Mouse (Mus musculus): ENCODE results near the gene Zfp128. TPM values are rescaled to one million over a fixed set of nuclear protein-coding genes. Genes with fewer than 3 reads are reported as not detected.
"Not testable (repeated sequence)": the region's sequence is repeated elsewhere in the genome, so short reads cannot be mapped to it uniquely, and the experiment has no call there.

Gene Zfp128
- polyA plus RNA-seq, 1 experiment from 2014 or later, result 3.3 TPM

DNA sequence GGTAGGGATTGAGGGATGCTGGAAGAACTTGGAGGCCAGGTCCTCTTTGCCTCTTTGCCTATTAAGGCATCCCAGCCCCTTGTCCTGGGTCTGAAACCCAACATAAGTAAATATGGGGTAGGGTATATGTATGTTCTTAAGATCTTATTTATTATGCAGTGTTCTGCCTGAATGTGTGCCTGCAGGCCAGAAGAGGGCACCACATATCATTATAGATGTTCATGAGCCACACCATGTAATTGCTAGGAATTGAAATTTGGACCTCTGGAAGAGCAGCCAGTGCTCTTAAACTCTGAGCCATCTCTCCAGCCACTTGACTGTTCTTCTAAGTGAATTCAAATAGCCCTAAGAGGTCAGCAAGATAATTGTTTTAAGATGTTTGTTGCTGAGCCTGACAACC is 32.6 kb downstream of the Zfp128 start:
- no peaks in the 10 kb centered on the region for H3K27me3 ChIP-seq (ENCODE audit: control insufficient read depth, insufficient read depth, low read length)
- H3K27ac ChIP-seq (ENCODE audit: low read length), result no peak overlapping the region
- ATAC-seq (ENCODE audit: insufficient read depth, low FRiP score), result no peak
- no peak overlapping the region for H3K4me2 ChIP-seq (ENCODE audit: low read depth, low read length)
- H3K9ac ChIP-seq (ENCODE audit: low read length), result no peak overlapping the region
- H3K4me3 ChIP-seq (replicated peaks; ENCODE audit: low read length), result no peak overlapping the region
- no peaks in the 10 kb centered on the region for H3K4me1 ChIP-seq (ENCODE audit: control insufficient read depth, insufficient read depth, low read length)
- H3K36me3 ChIP-seq (ENCODE audit: control insufficient read depth, insufficient read depth, low read length), result peaks cover 2% of the 10 kb centered on the region; the same call in 1 of the 2 replicates
- no peaks in the 10 kb centered on the region for H3K9me3 ChIP-seq (replicated peaks; ENCODE audit: control insufficient read depth, low read length)

DNA sequence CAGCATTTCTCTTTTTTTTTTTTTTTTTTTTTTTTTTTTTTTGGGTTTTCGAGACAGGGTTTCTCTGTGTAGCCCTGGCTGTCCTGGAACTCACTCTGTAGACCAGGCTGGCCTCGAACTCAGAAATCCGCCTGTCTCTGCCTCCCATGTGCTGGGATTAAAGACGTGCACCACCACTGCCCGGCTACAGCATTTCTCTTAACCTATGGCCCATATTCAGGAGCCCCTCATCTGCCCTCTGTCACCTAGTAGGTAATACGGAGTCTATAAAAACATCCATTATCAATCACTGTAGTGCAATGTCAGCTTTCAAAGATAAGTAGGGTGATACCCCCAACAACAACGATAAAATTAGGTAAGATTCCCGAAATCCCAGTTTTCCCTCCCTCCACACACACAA is 39.5 kb downstream of the Zfp128 start:
- not testable (repeated sequence) for H3K9me3 ChIP-seq (replicated peaks; ENCODE audit: control insufficient read depth, low read length); H3K27me3 ChIP-seq (ENCODE audit: control insufficient read depth, insufficient read depth, low read length); H3K9ac ChIP-seq (ENCODE audit: low read length); H3K4me3 ChIP-seq (replicated peaks; ENCODE audit: low read length); H3K27ac ChIP-seq (ENCODE audit: low read length); H3K4me2 ChIP-seq (ENCODE audit: low read depth, low read length); ATAC-seq (ENCODE audit: insufficient read depth, low FRiP score)
- WGBS, result 75% methylated on average over 7 of the region's 8 CpGs
- H3K36me3 ChIP-seq (ENCODE audit: control insufficient read depth, insufficient read depth, low read length), result peaks cover 24% of the 10 kb centered on the region
- peaks cover 12% of the 10 kb centered on the region for H3K4me1 ChIP-seq (ENCODE audit: control insufficient read depth, insufficient read depth, low read length)

- Histone ChIP-seq H3K27me3 (ENCODE audit: control insufficient read depth, insufficient read depth, low read length) (no peaks in the 10 kb centered on the region), H3K36me3 (ENCODE audit: control insufficient read depth, insufficient read depth, low read length) (peaks cover 32% of the 10 kb centered on the region), H3K4me3 (replicated peaks; ENCODE audit: low read length) (peak overlapping the region; percentile 89), H3K9ac (ENCODE audit: low read length) (peak overlapping the region; percentile 93), H3K9me3 (replicated peaks; ENCODE audit: control insufficient read depth, low read length) (no peaks in the 10 kb centered on the region), H3K4me1 (ENCODE audit: control insufficient read depth, insufficient read depth, low read length) (peaks cover 12% of the 10 kb centered on the region), H3K27ac (ENCODE audit: low read length) (peak overlapping the region; percentile 97), H3K4me2 (ENCODE audit: low read depth, low read length) (peak overlapping the region; percentile 93)
- WGBS, result 0% methylated on average over 3 of the region's 3 CpGs
- ATAC-seq (ENCODE audit: insufficient read depth, low FRiP score), result 0 out of 2 replicates have a peak, but pooled peaks have one; percentile 0
Measured at GRCm38 (mm10) chr7:12921318-12921704, 40.3 kb downstream of the Zfp128 start.

GRCm38 (mm10) chr7:12921705-12922465 is 40.9 kb downstream of the Zfp128 start, which contains the start of gene Rps5:
Gene Rps5, plus strand, starts transcription at chr7:12922290.
- Histone ChIP-seq H3K27me3 (ENCODE audit: control insufficient read depth, insufficient read depth, low read length) (no peaks in the 10 kb centered on the region), H3K36me3 (ENCODE audit: control insufficient read depth, insufficient read depth, low read length) (peaks cover 38% of the 10 kb centered on the region), H3K4me1 (ENCODE audit: control insufficient read depth, insufficient read depth, low read length) (peaks cover 16% of the 10 kb centered on the region), H3K9ac (ENCODE audit: low read length) (peak within 1 kb of the TSS; percentile 93), H3K27ac (ENCODE audit: low read length) (peak within 1 kb of the TSS; percentile 97), H3K4me3 (replicated peaks; ENCODE audit: low read length) (peak within 1 kb of the TSS; percentile 89), H3K4me2 (ENCODE audit: low read depth, low read length) (peak within 1 kb of the TSS; percentile 98), H3K9me3 (replicated peaks; ENCODE audit: control insufficient read depth, low read length) (no peaks in the 10 kb centered on the region)
- ATAC-seq (ENCODE audit: insufficient read depth, low FRiP score), result peak; percentile 98
- WGBS, result under 1% methylated on average over 55 of the region's 55 CpGs

DNA sequence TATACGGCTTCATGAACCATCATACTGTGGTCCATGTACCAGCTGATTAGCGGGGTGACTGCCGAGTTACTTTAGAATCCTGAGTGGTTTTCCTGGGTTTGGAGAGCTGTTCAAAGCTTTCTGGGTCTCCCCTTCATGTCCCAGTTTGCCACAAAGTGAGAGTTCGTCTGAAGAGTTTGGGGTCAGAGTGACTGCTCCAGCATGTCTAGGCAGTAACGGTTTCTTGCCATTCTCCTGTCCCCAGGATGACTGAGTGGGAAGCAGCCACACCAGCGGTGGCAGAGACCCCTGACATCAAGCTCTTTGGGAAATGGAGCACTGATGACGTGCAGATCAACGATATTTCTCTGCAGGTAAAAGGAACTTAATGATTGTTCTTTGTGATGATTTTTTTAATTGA is 41.8 kb downstream of the Zfp128 start:
- WGBS, result 1% methylated on average over 8 of the region's 8 CpGs
- ATAC-seq (ENCODE audit: insufficient read depth, low FRiP score), result no peak
- no peaks in the 10 kb centered on the region for H3K9me3 ChIP-seq (replicated peaks; ENCODE audit: control insufficient read depth, low read length)

DNA sequence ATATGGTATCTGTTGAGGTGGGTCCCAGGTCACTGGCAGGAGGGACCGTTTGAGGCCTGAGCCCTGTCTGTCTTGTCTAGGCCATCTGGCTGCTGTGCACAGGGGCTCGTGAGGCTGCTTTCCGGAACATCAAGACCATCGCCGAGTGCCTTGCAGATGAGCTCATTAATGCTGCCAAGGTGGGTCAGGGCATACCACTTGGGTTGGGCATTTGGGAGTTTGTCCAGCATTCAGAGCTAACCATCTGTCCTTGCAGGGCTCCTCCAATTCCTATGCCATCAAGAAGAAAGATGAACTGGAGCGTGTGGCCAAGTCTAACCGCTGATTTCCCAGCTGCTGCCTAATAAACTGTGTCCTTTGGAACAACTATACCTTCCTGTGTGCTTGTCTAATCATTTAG is 45.3 kb downstream of the Zfp128 start:
- peaks cover 26% of the 10 kb centered on the region for H3K4me1 ChIP-seq (ENCODE audit: control insufficient read depth, insufficient read depth, low read length)
- H3K27ac ChIP-seq (ENCODE audit: low read length), result no peak overlapping the region; the same call in 1 of the 2 replicates
- no peak overlapping the region for H3K4me2 ChIP-seq (ENCODE audit: low read depth, low read length)
- no peaks in the 10 kb centered on the region for H3K9me3 ChIP-seq (replicated peaks; ENCODE audit: control insufficient read depth, low read length)
- ATAC-seq (ENCODE audit: insufficient read depth, low FRiP score), result no peak
- 80% methylated on average over 7 of the region's 7 CpGs for WGBS
- no peak overlapping the region for H3K4me3 ChIP-seq (replicated peaks; ENCODE audit: low read length)
- H3K9ac ChIP-seq (ENCODE audit: low read length), result no peak overlapping the region
- H3K27me3 ChIP-seq (ENCODE audit: control insufficient read depth, insufficient read depth, low read length), result no peaks in the 10 kb centered on the region
- peaks cover 39% of the 10 kb centered on the region for H3K36me3 ChIP-seq (ENCODE audit: control insufficient read depth, insufficient read depth, low read length)

More for the DNA sequence above, 41.8 kb downstream of the Zfp128 start:
- Histone ChIP-seq H3K4me2 (ENCODE audit: low read depth, low read length) (peak overlapping the region; percentile 98), H3K9ac (ENCODE audit: low read length) (peak overlapping the region; percentile 92), H3K27me3 (ENCODE audit: control insufficient read depth, insufficient read depth, low read length) (no peaks in the 10 kb centered on the region), H3K4me3 (replicated peaks; ENCODE audit: low read length) (peak overlapping the region; percentile 89), H3K27ac (ENCODE audit: low read length) (peak overlapping the region; percentile 46), H3K4me1 (ENCODE audit: control insufficient read depth, insufficient read depth, low read length) (peaks cover 23% of the 10 kb centered on the region), H3K36me3 (ENCODE audit: control insufficient read depth, insufficient read depth, low read length) (peaks cover 39% of the 10 kb centered on the region)

- peak within 1 kb of the TSS; percentile 72 for H3K4me2 ChIP-seq (ENCODE audit: low read depth, low read length)
- 23% methylated on average over 8 of the region's 8 CpGs for WGBS
- peak within 1 kb of the TSS; percentile 70 for H3K9ac ChIP-seq (ENCODE audit: low read length)
- no peaks in the 10 kb centered on the region for H3K27me3 ChIP-seq (ENCODE audit: control insufficient read depth, insufficient read depth, low read length)
- ATAC-seq (ENCODE audit: insufficient read depth, low FRiP score), result peak; percentile 83
- H3K9me3 ChIP-seq (replicated peaks; ENCODE audit: control insufficient read depth, low read length), result no peaks in the 10 kb centered on the region
- peaks cover 39% of the 10 kb centered on the region for H3K36me3 ChIP-seq (ENCODE audit: control insufficient read depth, insufficient read depth, low read length)
- peaks cover 26% of the 10 kb centered on the region for H3K4me1 ChIP-seq (ENCODE audit: control insufficient read depth, insufficient read depth, low read length)
- peak within 1 kb of the TSS; percentile 45 for H3K4me3 ChIP-seq (replicated peaks; ENCODE audit: low read length)
- H3K27ac ChIP-seq (ENCODE audit: low read length), result peak within 1 kb of the TSS; percentile 63
Measured at GRCm38 (mm10) chr7:12927191-12927680, 46.3 kb downstream of the Zfp128 start, which contains the start of gene Rnf225. Gene Rnf225, plus strand, starts transcription at chr7:12927416.

- peak overlapping the region; percentile 70 for H3K9ac ChIP-seq (ENCODE audit: low read length)
- H3K9me3 ChIP-seq (replicated peaks; ENCODE audit: control insufficient read depth, low read length), result no peaks in the 10 kb centered on the region
- peak overlapping the region; percentile 72 for H3K4me2 ChIP-seq (ENCODE audit: low read depth, low read length)
- H3K4me3 ChIP-seq (replicated peaks; ENCODE audit: low read length), result peak overlapping the region; percentile 45
- H3K27ac ChIP-seq (ENCODE audit: low read length), result peak overlapping the region; percentile 44; the same call in 1 of the 2 replicates
- peaks cover 24% of the 10 kb centered on the region for H3K4me1 ChIP-seq (ENCODE audit: control insufficient read depth, insufficient read depth, low read length)
- ATAC-seq (ENCODE audit: insufficient read depth, low FRiP score), result peak; percentile 19; the same call in 1 of the 2 replicates
- H3K27me3 ChIP-seq (ENCODE audit: control insufficient read depth, insufficient read depth, low read length), result no peaks in the 10 kb centered on the region
- WGBS, result 6% methylated on average over 65 of the region's 65 CpGs
- peaks cover 39% of the 10 kb centered on the region for H3K36me3 ChIP-seq (ENCODE audit: control insufficient read depth, insufficient read depth, low read length)
Measured at GRCm38 (mm10) chr7:12927693-12928589, 47.0 kb downstream of the Zfp128 start.
